Mouse (Mus musculus) heart, postnatal 36 days (tissue): ENCODE results near the gene Hunk. TPM values are rescaled to one million over a fixed set of nuclear protein-coding genes. Genes with fewer than 3 reads are reported as not detected.

Experiments used
- DNase-seq, 2 experiments: peaks; one replicate each; pipeline ENCODE4 v3.0.0; 2021 to 2022
- intact Hi-C: fragments of 180-260 bp; cut with DNase I; formaldehyde crosslinking; loops from one replicate; pipeline ENCODE4 v1.15.1; 2025
- total RNA-seq, 2 experiments: library from RNA; stranded (reverse); gene quantifications; 2 replicates each; pipeline ENCODE4 v1.2.3; 2021

Gene Hunk
- total RNA-seq, 2 experiments from 2014 or later, result 0.57 to 0.67 TPM

- intact Hi-C loops, result loop anchor here (5.0 kb wide), 1 partner anchor 160 kb away; no protein-coding TSS in a partner anchor
- DNase-seq, result no peak
These were observed 156.6 kb downstream of the Hunk start for GRCm38 (mm10) chr16:90542383-90542782.

- no peak for DNase-seq
- intact Hi-C loops, result loop anchor here (5.0 kb wide), 1 partner anchor 162 kb away; no protein-coding TSS in a partner anchor
These were observed 158.4 kb downstream of the Hunk start for GRCm38 (mm10) chr16:90544175-90544574.

DNA sequence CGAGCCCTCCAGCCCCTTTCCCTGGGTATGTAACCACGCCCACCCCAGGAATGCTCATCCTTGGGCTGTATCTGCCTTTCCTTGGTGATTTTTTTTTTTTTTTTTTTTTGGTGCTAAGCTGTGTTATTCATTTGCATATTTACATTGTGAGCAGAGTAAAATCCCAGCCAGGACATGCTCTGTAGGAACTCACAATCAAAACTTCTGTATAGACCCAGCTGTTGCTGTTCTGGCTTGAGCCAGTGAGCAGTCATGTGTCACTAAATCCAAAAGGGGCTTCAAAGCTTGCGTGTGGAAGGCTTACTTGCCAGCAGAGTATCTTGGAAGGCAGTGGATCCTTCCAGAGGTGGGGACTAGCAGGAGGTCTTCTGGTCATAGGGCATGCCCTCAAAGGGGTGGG, 159.7 kb downstream of the Hunk start:
- DNase-seq, result no peak
- intact Hi-C loops, result no loop called here

DNA sequence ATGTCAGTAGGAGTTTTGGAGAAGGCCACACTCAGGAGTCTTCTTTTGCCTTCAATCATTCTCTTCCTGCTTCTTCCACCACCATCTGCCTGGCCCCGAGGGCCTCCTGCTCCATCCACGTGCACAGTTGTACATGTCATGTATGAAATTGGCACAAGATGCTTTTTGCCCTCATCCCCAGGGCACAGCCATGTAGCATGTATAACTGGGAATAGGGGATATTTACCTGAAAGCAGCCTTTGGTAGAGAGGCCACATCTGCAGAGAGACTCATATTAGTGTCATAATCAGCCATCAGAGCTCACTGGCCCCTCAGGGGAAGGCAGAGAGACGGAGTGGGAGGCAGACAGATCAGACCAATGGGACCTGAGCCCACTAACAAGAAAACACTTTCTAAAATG, 160.8 kb downstream of the Hunk start:
- intact Hi-C loops, result no loop called here
- DNase-seq, result no peak

DNA sequence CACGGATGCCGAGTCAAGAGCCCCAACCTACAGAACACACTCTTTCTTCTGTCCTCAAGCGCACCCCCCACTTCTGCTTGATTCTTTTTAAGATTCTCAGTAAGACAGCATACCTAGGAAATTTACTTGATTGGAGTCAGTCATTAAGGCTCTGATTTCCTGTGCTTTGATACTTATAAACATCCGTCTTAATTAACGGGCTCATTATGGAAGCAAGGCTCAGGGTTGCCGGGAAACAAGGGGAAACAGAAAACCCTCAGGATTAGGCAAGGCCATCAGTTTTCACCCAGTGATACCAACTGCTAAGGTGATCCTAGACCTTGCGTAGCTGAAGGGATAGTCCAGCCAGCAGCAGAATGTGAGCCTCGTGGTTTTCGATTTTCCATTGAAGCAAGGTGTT, 162.2 kb downstream of the Hunk start:
- intact Hi-C loops, result no loop called here
- DNase-seq, result no peak

Other genes with a start within 250 kb of the Hunk start
- gene Tiam1, start 242.2 kb upstream of the Hunk start, total RNA-seq, result 1 to 10 TPM; 4.8 to 6.1 TPM
- 100 to 1,000 TPM; 523 to 525 TPM for gene Sod1, start 165.3 kb upstream of the Hunk start, total RNA-seq
- 10 to 100 TPM; 18.1 to 22.0 TPM for gene Scaf4, start 101.5 kb upstream of the Hunk start, total RNA-seq